Mouse (Mus musculus): ENCODE measurements around the gene Lama5.
"Not testable (repeated sequence)": the region's sequence is repeated elsewhere in the genome, so short reads cannot be mapped to it uniquely, and the experiment has no call there.

Lama5 gene

GRCm38 (mm10) chr2:180225762-180226378 is at the start of gene Lama5:
TSS of gene Lama5 (minus strand) at chr2:180225859.
- DNase-seq (ENCODE audit: low spot score) = no peak

- no peak for DNase-seq (ENCODE audit: low spot score)
Observed at GRCm38 (mm10) chr2:180274523-180274922, 48.9 kb upstream of the Lama5 start.

- peak; percentile 72 for DNase-seq (ENCODE audit: low spot score)
Observed at GRCm38 (mm10) chr2:180273394-180274244, 48.0 kb upstream of the Lama5 start, which contains the start of gene Cables2. TSS of gene Cables2 (minus strand) at chr2:180273496.

GRCm38 (mm10) chr2:180272884-180273321 is 47.2 kb upstream of the Lama5 start:
- DNase-seq (ENCODE audit: low spot score) = peak; percentile 44

GRCm38 (mm10) chr2:180271804-180272395 is 46.2 kb upstream of the Lama5 start:
- DNase-seq (ENCODE audit: low spot score) = no peak

GRCm38 (mm10) chr2:180270537-180271255 is 45.0 kb upstream of the Lama5 start:
- DNase-seq (ENCODE audit: low spot score) = no peak

GRCm38 (mm10) chr2:180269329-180269728 is 43.7 kb upstream of the Lama5 start:
- DNase-seq (ENCODE audit: low spot score) = no peak

GRCm38 (mm10) chr2:180267955-180268354 is 42.3 kb upstream of the Lama5 start:
- no peak for DNase-seq (ENCODE audit: low spot score)

- DNase-seq (ENCODE audit: low spot score) = no peak
Observed at GRCm38 (mm10) chr2:180262891-180263290, 37.2 kb upstream of the Lama5 start.

GRCm38 (mm10) chr2:180262441-180262840 is 36.8 kb upstream of the Lama5 start:
- no peak for DNase-seq (ENCODE audit: low spot score)

- no peak for DNase-seq (ENCODE audit: low spot score)
Observed at GRCm38 (mm10) chr2:180261901-180262300, 36.2 kb upstream of the Lama5 start.

GRCm38 (mm10) chr2:180260610-180261480 is 35.2 kb upstream of the Lama5 start:
- no peak for DNase-seq (ENCODE audit: low spot score)

- not testable (repeated sequence) for DNase-seq (ENCODE audit: low spot score)
Observed at GRCm38 (mm10) chr2:180259826-180260609, 34.4 kb upstream of the Lama5 start.

GRCm38 (mm10) chr2:180258951-180259484 is 33.4 kb upstream of the Lama5 start:
- DNase-seq (ENCODE audit: low spot score) = not testable (repeated sequence)

- DNase-seq (ENCODE audit: low spot score) = no peak
Observed at GRCm38 (mm10) chr2:180257963-180258865, 32.6 kb upstream of the Lama5 start.

GRCm38 (mm10) chr2:180257001-180257521 is 31.4 kb upstream of the Lama5 start, which contains the start of gene Rps21:
TSS of gene Rps21 (plus strand) at chr2:180257377.
- peak; percentile 89 for DNase-seq (ENCODE audit: low spot score)

- no peak for DNase-seq (ENCODE audit: low spot score)
Observed at GRCm38 (mm10) chr2:180256296-180257000, 30.8 kb upstream of the Lama5 start.

GRCm38 (mm10) chr2:180255701-180256100 is 30.0 kb upstream of the Lama5 start:
- DNase-seq (ENCODE audit: low spot score) = no peak
